Mouse (Mus musculus) heart, embryonic 15.5 days (tissue): Measurements from ENCODE around the gene Acadsb. TPM values are rescaled to one million over a fixed set of nuclear protein-coding genes. Genes with fewer than 3 reads are reported as not detected.
"Not testable (repeated sequence)": the region's sequence is repeated elsewhere in the genome, so short reads cannot be mapped to it uniquely, and the experiment has no call there.

Experiments used
- ATAC-seq: fragments of 200-750 bp; cut with Nextera tagmentation; replicated peaks from 2 replicates; pipeline ENCODE4 v1.8.0; 2017; ENCODE audit warnings: low read depth, moderate TSS enrichment; ENCODE audit not compliant: insufficient number of reproducible peaks, insufficient read depth, low FRiP score
- H3K27ac ChIP-seq: fragments of 300-500 bp; sonication (generic); 2 replicates; pipeline ENCODE4 v1.5.1; 2015; ENCODE audit warnings: mild to moderate bottlenecking, inconsistent platforms
- H3K27me3 ChIP-seq: fragments of 300-500 bp; sonication (generic); 2 replicates; pipeline ENCODE4 v1.6.1; 2015; ENCODE audit warnings: inconsistent platforms
- H3K36me3 ChIP-seq: fragments of 300-500 bp; sonication (generic); 2 replicates; pipeline ENCODE4 v1.6.1; 2015; ENCODE audit warnings: mild to moderate bottlenecking, inconsistent platforms
- H3K4me1 ChIP-seq: fragments of 300-500 bp; sonication (generic); replicated peaks from 2 replicates; pipeline ENCODE4 v1.6.1; 2015; ENCODE audit warnings: inconsistent platforms
- H3K4me2 ChIP-seq: fragments of 300-500 bp; sonication (generic); 2 replicates; pipeline ENCODE4 v1.6.1; 2015; ENCODE audit warnings: inconsistent platforms, mild to moderate bottlenecking, moderate library complexity
- H3K4me3 ChIP-seq: fragments of 300-500 bp; sonication (generic); 2 replicates; pipeline ENCODE4 v1.5.1; 2015; ENCODE audit warnings: mild to moderate bottlenecking, inconsistent platforms
- H3K9ac ChIP-seq: fragments of 300-500 bp; sonication (generic); 2 replicates; pipeline ENCODE4 v1.6.1; 2015; ENCODE audit warnings: mild to moderate bottlenecking, inconsistent platforms
- H3K9me3 ChIP-seq: fragments of 300-500 bp; sonication (generic); replicated peaks from 2 replicates; pipeline ENCODE4 v1.6.1; 2016; ENCODE audit warnings: inconsistent platforms
- WGBS: fragments of 180-500 bp; shearing (Covaris S2); methylation state at CpG from one replicate; pipeline ENCODE4 v1.1.7; 2015; ENCODE audit warnings: mixed read lengths; 5-methylcytosine and 5-hydroxymethylcytosine counted together
- polyA plus RNA-seq: library from polyadenylated mRNA; unstranded; fragments of >200 nt; fragmentation: Nextera tagmentation; extraction: Ambion mirVana; gene quantifications from 2 replicates; pipeline ENCODE4 v1.2.1, GENCODE M21; 2015

Gene Acadsb
- polyA plus RNA-seq, 1 experiment from 2014 or later = 94.9 TPM

- H3K27ac ChIP-seq = peak overlapping the region; percentile 80
- no peaks in the 10 kb centered on the region for H3K36me3 ChIP-seq
These were observed 980 bp downstream of the Acadsb start for GRCm38 (mm10) chr7:131411221-131411940.

DNA sequence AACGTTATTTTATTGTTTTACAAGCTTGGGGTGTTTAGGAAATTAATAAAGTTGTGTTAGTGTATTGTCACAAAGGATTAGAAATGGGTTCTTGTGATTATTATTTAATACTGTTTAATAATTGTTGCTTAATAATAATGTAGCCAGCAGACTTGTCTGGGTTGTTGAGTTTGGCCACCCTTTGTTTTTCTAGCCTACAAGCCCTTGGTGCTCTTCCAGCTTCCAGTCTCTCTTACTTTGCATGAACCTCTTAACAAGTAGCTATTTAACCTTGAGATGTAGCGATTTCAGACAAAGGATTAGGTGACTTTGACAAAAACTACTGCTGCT, 1.5 kb downstream of the Acadsb start:
- H3K9me3 ChIP-seq = no peaks in the 10 kb centered on the region
- H3K9ac ChIP-seq = no peak overlapping the region
- no peak overlapping the region for H3K4me3 ChIP-seq
- 49% methylated on average over 2 of the region's 2 CpGs for WGBS
- peak overlapping the region; percentile 21; the same call in 1 of the 2 replicates for H3K4me2 ChIP-seq
- no peaks in the 10 kb centered on the region for H3K36me3 ChIP-seq
- no peak overlapping the region for H3K27ac ChIP-seq
- ATAC-seq = no peak
- H3K27me3 ChIP-seq = no peaks in the 10 kb centered on the region
- H3K4me1 ChIP-seq = peaks cover 18% of the 10 kb centered on the region

More at GRCm38 (mm10) chr7:131411221-131411940, 980 bp downstream of the Acadsb start:
- Histone ChIP-seq H3K27me3 (no peaks in the 10 kb centered on the region), H3K9ac (peak overlapping the region; percentile 93), H3K4me2 (peak overlapping the region; percentile 68), H3K9me3 (no peaks in the 10 kb centered on the region), H3K4me3 (peak overlapping the region; percentile 91), H3K4me1 (peaks cover 18% of the 10 kb centered on the region)
- no peak for ATAC-seq
- 33% methylated on average over 10 of the region's 10 CpGs for WGBS

DNA sequence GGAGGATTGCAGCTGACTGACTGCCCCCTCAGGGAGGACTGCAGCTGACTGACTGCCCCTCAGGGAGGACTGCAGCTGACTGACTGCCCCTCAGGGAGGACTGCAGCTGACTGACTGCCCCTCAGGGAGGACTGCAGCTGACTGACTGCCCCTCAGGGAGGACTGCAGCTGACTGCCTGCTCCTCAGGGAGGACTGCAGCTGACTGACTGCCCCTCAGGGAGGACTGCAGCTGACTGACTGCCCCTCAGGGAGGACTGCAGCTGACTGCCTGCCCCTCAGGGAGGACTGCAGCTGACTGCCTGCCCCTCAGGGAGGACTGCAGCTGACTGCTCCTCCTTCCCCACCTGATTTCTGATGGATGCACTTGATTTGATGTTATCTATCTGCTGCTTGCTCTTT, 6.3 kb downstream of the Acadsb start:
- H3K9me3 ChIP-seq, H3K9ac ChIP-seq, H3K27me3 ChIP-seq, H3K36me3 ChIP-seq, H3K4me2 ChIP-seq, ATAC-seq, H3K27ac ChIP-seq, H3K4me3 ChIP-seq, H3K4me1 ChIP-seq: not testable (repeated sequence)

DNA sequence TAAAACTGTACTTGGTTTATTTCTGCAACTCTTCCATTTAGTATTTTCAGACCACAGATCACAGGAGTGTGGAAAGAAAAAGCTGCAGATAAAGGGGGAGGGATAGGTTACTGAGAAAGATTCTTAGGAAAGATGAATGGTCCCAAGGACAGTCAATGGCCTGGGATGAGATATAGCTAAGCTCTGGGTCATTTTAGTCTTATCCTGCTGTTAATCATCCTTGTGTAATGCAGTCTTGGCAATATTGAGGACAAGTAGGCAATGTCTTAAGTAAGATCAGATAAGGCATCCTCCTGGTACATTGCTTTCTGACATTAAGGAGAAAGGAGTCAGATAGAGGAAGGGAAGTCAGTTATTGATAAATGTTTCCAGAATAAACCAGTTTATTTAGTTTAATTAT, 7.2 kb downstream of the Acadsb start:
- no peak overlapping the region for H3K27ac ChIP-seq
- no peak overlapping the region for H3K4me2 ChIP-seq
- H3K36me3 ChIP-seq = no peaks in the 10 kb centered on the region
- H3K27me3 ChIP-seq = no peaks in the 10 kb centered on the region
- H3K9ac ChIP-seq = no peak overlapping the region
- H3K4me3 ChIP-seq = no peak overlapping the region
- no peaks in the 10 kb centered on the region; the same call in 1 of the 2 replicates for H3K4me1 ChIP-seq
- ATAC-seq = no peak
- no peaks in the 10 kb centered on the region for H3K9me3 ChIP-seq

DNA sequence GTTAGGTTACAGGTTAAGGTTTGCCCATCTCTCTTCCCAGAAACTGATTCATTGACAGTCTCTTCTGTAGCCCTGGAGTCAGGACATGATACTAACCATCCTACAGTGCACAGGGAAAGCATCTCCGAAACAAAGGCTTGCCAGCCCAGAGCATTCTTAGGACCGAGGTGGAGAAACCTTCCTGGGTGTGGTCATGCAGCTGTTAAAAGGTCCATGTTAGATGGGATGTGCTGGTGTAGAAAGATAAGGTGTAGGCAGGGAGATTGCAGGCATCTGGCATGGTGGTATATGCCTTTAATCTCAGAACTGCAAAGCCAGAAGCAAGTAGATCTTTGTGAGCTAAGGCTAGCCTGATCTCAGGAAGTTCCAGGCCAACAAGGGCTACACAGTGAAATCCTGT, 14.5 kb downstream of the Acadsb start:
- 59% methylated on average over 2 of the region's 2 CpGs for WGBS
- H3K4me2 ChIP-seq = no peak overlapping the region
- H3K27ac ChIP-seq = no peak overlapping the region
- no peak overlapping the region for H3K4me3 ChIP-seq
- H3K4me1 ChIP-seq = no peaks in the 10 kb centered on the region
- H3K27me3 ChIP-seq = no peaks in the 10 kb centered on the region
- no peaks in the 10 kb centered on the region for H3K9me3 ChIP-seq
- peaks cover 14% of the 10 kb centered on the region; the same call in 1 of the 2 replicates for H3K36me3 ChIP-seq
- H3K9ac ChIP-seq = no peak overlapping the region
- no peak for ATAC-seq

GRCm38 (mm10) chr7:131427331-131427730, 16.9 kb downstream of the Acadsb start:
- ATAC-seq = no peak
- 78% methylated on average over 5 of the region's 5 CpGs for WGBS
- no peak overlapping the region for H3K4me2 ChIP-seq
- no peaks in the 10 kb centered on the region for H3K9me3 ChIP-seq
- H3K4me1 ChIP-seq = no peaks in the 10 kb centered on the region
- H3K9ac ChIP-seq = no peak overlapping the region
- H3K36me3 ChIP-seq = peaks cover 24% of the 10 kb centered on the region
- H3K27ac ChIP-seq = no peak overlapping the region
- no peaks in the 10 kb centered on the region for H3K27me3 ChIP-seq
- H3K4me3 ChIP-seq = no peak overlapping the region

- Histone ChIP-seq H3K4me1 (no peaks in the 10 kb centered on the region), H3K36me3 (peaks cover 17% of the 10 kb centered on the region), H3K27ac (no peak overlapping the region), H3K27me3 (no peaks in the 10 kb centered on the region), H3K9me3 (no peaks in the 10 kb centered on the region), H3K9ac (no peak overlapping the region), H3K4me3 (no peak overlapping the region), H3K4me2 (no peak overlapping the region)
- 28% methylated on average over 1 of the region's 1 CpGs for WGBS
- no peak for ATAC-seq
These were observed 21.8 kb downstream of the Acadsb start for GRCm38 (mm10) chr7:131432244-131432643.

- WGBS = 76% methylated on average over 1 of the region's 1 CpGs
- H3K36me3 ChIP-seq = peaks cover 10% of the 10 kb centered on the region
These were observed 23.9 kb downstream of the Acadsb start for GRCm38 (mm10) chr7:131434276-131434675.

GRCm38 (mm10) chr7:131437051-131437450, 26.6 kb downstream of the Acadsb start:
- 65% methylated on average over 3 of the region's 3 CpGs for WGBS
- Histone ChIP-seq H3K9ac (no peak overlapping the region), H3K9me3 (no peaks in the 10 kb centered on the region), H3K4me1 (no peaks in the 10 kb centered on the region), H3K4me2 (no peak overlapping the region), H3K27ac (no peak overlapping the region), H3K27me3 (no peaks in the 10 kb centered on the region), H3K4me3 (no peak overlapping the region), H3K36me3 (peaks cover under 1% of the 10 kb centered on the region; the same call in 1 of the 2 replicates)
- no peak for ATAC-seq

More at GRCm38 (mm10) chr7:131434276-131434675, 23.9 kb downstream of the Acadsb start:
- no peaks in the 10 kb centered on the region for H3K4me1 ChIP-seq
- no peak overlapping the region for H3K27ac ChIP-seq
- ATAC-seq = no peak
- no peaks in the 10 kb centered on the region for H3K27me3 ChIP-seq
- no peak overlapping the region for H3K4me3 ChIP-seq
- H3K9ac ChIP-seq = no peak overlapping the region
- H3K9me3 ChIP-seq = no peaks in the 10 kb centered on the region
- no peak overlapping the region for H3K4me2 ChIP-seq

DNA sequence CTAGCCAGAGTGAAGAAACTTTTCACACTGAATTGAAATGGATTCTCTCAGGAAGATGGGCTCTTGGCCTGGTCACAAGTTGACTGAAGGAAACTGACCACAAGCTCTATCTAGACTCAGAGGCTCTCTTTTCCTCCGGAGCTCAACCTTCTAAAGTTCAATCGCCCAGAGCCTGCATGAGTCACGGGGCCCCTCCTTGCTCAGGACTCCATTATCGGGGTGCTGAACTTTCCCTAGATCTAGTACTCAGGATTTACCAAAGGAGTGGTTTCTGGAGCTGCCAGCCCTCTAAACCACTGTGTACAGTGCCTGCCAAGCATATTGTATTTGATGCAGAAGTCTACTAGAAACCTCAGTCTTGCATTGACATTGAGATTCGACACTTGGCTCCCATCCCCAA, 46.3 kb downstream of the Acadsb start:
- Histone ChIP-seq H3K27me3 (no peaks in the 10 kb centered on the region), H3K36me3 (no peaks in the 10 kb centered on the region), H3K4me3 (no peak overlapping the region), H3K9me3 (no peaks in the 10 kb centered on the region), H3K27ac (no peak overlapping the region), H3K9ac (no peak overlapping the region), H3K4me1 (no peaks in the 10 kb centered on the region), H3K4me2 (no peak overlapping the region)
- no peak for ATAC-seq
- 77% methylated on average over 5 of the region's 5 CpGs for WGBS

GRCm38 (mm10) chr7:131465117-131465601, 54.8 kb downstream of the Acadsb start:
- 70% methylated on average over 3 of the region's 3 CpGs for WGBS
- Histone ChIP-seq H3K4me1 (no peaks in the 10 kb centered on the region), H3K4me2 (no peak overlapping the region), H3K36me3 (no peaks in the 10 kb centered on the region), H3K9ac (no peak overlapping the region), H3K9me3 (no peaks in the 10 kb centered on the region), H3K4me3 (no peak overlapping the region), H3K27me3 (no peaks in the 10 kb centered on the region), H3K27ac (no peak overlapping the region)
- no peak for ATAC-seq

GRCm38 (mm10) chr7:131465735-131466134, 55.3 kb downstream of the Acadsb start:
- Histone ChIP-seq H3K9ac (no peak overlapping the region), H3K4me2 (no peak overlapping the region), H3K27ac (no peak overlapping the region), H3K4me1 (no peaks in the 10 kb centered on the region), H3K27me3 (no peaks in the 10 kb centered on the region), H3K36me3 (no peaks in the 10 kb centered on the region), H3K9me3 (no peaks in the 10 kb centered on the region), H3K4me3 (no peak overlapping the region)
- ATAC-seq = no peak
- WGBS = 55% methylated on average over 3 of the region's 3 CpGs
